Mouse (Mus musculus): Measurements from ENCODE around the gene Cdk16. TPM values are rescaled to one million over a fixed set of nuclear protein-coding genes. Genes with fewer than 3 reads are reported as not detected.
A peak's percentile ranks its signal among the peaks of the same experiment; 100 is the strongest.
"Not testable (repeated sequence)": the region's sequence is repeated elsewhere in the genome, so short reads cannot be mapped to it uniquely, and the experiment has no call there.

Gene Cdk16
- polyA plus RNA-seq, 1 experiment from 2014 or later, result 125 TPM

DNA sequence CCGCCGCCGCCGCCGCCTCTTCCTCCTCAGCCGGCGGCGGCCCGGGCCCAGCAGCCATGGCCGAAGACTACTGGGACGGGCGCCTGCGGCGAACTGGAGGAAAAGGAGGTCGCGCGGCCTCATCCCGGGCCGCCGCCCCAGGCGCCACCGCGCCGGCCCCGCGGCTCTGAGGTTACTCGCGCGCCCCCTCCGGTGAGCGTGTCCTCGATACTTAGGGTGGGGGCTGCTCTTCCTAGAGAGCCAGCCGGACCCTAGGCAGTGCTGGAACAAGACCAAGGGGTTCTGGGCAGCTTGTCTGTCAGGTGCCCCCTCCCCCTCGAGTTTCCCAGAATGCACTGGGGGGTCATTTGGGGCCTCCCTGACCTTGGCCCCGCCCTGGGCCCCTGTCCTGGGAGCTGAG, 861 bp downstream of the Cdk16 start:
- Histone ChIP-seq H3K27me3 (no peaks in the 10 kb centered on the region), H3K27ac (peak overlapping the region; percentile 97), H3K9me3 (no peaks in the 10 kb centered on the region), H3K4me2 (peak overlapping the region; percentile 63), H3K4me3 (replicated peaks) (peak overlapping the region; percentile 61), H3K36me3 (peaks cover 16% of the 10 kb centered on the region), H3K9ac (replicated peaks) (peak overlapping the region; percentile 81), H3K4me1 (replicated peaks) (0 out of 2 replicates have a peak, but pooled peaks cover 10% of the 10 kb centered on the region)
- 10% methylated on average over 29 of the region's 35 CpGs for WGBS
- ATAC-seq (ENCODE audit: insufficient number of reproducible peaks, insufficient read depth, low FRiP score, low TSS enrichment, low read depth), result peak; percentile 44

DNA sequence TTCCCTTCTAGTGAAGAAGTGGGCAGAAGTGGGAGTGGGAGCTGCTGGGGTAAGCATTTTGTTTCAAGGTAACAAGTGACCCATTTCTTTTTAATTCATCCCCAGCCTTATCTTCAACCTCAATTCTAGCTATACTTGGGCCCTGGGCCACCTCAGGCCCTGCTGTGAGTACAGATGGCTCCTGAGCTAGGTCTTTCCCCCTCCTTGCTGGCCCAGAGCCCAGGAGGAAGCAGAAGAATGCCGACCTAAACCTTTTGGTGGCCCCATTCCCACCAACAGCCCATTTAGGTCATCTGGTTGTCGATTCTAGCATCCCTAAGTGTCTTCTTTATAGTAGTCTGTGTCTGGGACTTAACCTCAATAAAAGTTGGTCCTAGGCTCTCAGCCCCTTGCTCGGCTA, 3.8 kb downstream of the Cdk16 start:
- Histone ChIP-seq H3K27ac (no peak overlapping the region), H3K9ac (replicated peaks) (no peak overlapping the region), H3K4me1 (replicated peaks) (0 out of 2 replicates have a peak, but pooled peaks cover 9% of the 10 kb centered on the region), H3K4me2 (no peak overlapping the region), H3K9me3 (no peaks in the 10 kb centered on the region), H3K36me3 (peaks cover 45% of the 10 kb centered on the region), H3K4me3 (replicated peaks) (no peak overlapping the region), H3K27me3 (no peaks in the 10 kb centered on the region)
- WGBS, result 74% methylated on average over 3 of the region's 3 CpGs
- ATAC-seq (ENCODE audit: insufficient number of reproducible peaks, insufficient read depth, low FRiP score, low TSS enrichment, low read depth), result no peak

DNA sequence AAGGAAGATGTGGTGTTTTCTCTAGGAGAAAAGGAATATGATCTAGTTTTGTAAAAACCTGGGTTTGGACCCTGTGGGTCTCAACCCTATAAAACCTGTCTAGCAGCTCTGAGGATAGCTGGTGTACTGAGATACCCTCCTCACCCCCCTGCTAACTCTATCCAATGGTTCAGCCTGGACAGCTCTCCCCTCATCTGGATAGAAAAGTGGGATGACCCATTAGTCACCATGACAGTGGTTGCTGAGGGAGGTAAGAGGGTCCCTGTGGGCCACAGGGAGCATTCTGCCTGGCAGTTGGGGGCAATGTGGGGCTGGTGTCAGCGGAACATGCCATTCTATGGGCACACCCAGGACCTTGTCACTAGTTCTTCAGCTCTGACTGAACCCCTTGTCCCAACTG, 4.9 kb downstream of the Cdk16 start:
- no peaks in the 10 kb centered on the region for H3K27me3 ChIP-seq
- H3K36me3 ChIP-seq, result peaks cover 54% of the 10 kb centered on the region
- H3K4me2 ChIP-seq, result no peak overlapping the region

GRCm38 (mm10) chrX:20695842-20696241, 8.1 kb downstream of the Cdk16 start:
- no peak for ATAC-seq (ENCODE audit: insufficient number of reproducible peaks, insufficient read depth, low FRiP score, low TSS enrichment, low read depth)
- 95% methylated on average over 4 of the region's 4 CpGs for WGBS
- no peaks in the 10 kb centered on the region for H3K27me3 ChIP-seq
- no peak overlapping the region for H3K4me3 ChIP-seq (replicated peaks)
- no peak overlapping the region for H3K4me2 ChIP-seq
- peaks cover 76% of the 10 kb centered on the region for H3K36me3 ChIP-seq
- H3K9me3 ChIP-seq, result no peaks in the 10 kb centered on the region
- H3K4me1 ChIP-seq (replicated peaks), result no peaks in the 10 kb centered on the region
- no peak overlapping the region for H3K27ac ChIP-seq
- H3K9ac ChIP-seq (replicated peaks), result no peak overlapping the region

More for the DNA sequence above, 4.9 kb downstream of the Cdk16 start:
- no peaks in the 10 kb centered on the region for H3K9me3 ChIP-seq
- H3K4me3 ChIP-seq (replicated peaks), result no peak overlapping the region
- WGBS, result 93% methylated on average over 1 of the region's 1 CpGs
- ATAC-seq (ENCODE audit: insufficient number of reproducible peaks, insufficient read depth, low FRiP score, low TSS enrichment, low read depth), result no peak
- H3K9ac ChIP-seq (replicated peaks), result no peak overlapping the region
- H3K27ac ChIP-seq, result no peak overlapping the region
- 0 out of 2 replicates have a peak, but pooled peaks cover 5% of the 10 kb centered on the region for H3K4me1 ChIP-seq (replicated peaks)

- no peaks in the 10 kb centered on the region for H3K4me1 ChIP-seq (replicated peaks)
- H3K9me3 ChIP-seq, result no peaks in the 10 kb centered on the region
- H3K4me3 ChIP-seq (replicated peaks), result peak within 1 kb of the TSS; percentile 54
- peak; percentile 34 for ATAC-seq (ENCODE audit: insufficient number of reproducible peaks, insufficient read depth, low FRiP score, low TSS enrichment, low read depth)
- H3K27ac ChIP-seq, result peak within 1 kb of the TSS; percentile 94
- 17% methylated on average over 32 of the region's 32 CpGs for WGBS
- H3K27me3 ChIP-seq, result no peaks in the 10 kb centered on the region
- H3K9ac ChIP-seq (replicated peaks), result peak within 1 kb of the TSS; percentile 66
- peak within 1 kb of the TSS; percentile 47 for H3K4me2 ChIP-seq
- H3K36me3 ChIP-seq, result peaks cover 10% of the 10 kb centered on the region
Observed at GRCm38 (mm10) chrX:20703741-20704290, 16.1 kb downstream of the Cdk16 start, which contains the start of gene Usp11. Gene Usp11 (plus strand): TSS chrX:20703906.

DNA sequence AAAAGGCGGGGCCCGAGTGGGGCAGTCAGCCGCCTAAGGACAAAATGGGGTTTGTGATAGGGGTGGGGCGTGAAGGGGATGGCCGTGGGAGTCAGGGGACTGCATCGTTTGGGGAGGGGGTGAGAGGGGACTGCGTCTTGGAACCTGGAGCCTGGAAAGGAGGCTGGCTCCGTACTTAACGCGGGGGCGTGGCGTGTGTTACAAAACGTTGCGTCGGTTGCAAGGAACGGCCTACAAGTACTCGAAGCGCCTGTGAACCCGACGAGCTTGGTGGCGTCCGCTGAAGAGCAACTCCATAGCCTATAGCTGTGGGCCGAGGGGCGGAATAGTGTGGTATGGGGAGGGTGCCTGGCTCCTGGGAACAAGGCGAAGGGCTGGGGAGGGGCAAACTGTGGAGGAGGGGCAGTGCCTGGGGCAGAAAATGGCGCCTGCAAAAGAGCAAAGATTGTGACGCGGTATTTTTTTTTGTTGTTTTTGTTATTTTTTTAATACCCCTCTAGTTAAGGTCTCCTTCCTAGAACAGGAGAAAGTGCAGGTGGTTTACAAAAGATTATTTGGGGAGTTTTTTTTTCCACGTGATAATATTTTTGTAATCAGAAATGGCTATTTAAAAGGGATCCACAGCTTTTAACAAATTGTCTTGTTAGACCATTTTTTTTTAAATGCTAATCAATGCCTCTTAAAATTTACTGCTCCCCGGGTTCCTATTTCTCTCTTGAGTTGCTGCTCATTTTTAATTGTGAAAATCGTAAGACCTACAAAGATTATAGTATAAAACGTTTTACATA, 16.7 kb downstream of the Cdk16 start:
- Histone ChIP-seq H3K9ac (replicated peaks) (peak overlapping the region; percentile 66), H3K36me3 (peaks cover 3% of the 10 kb centered on the region; the same call in 1 of the 2 replicates), H3K27ac (peak overlapping the region; percentile 94), H3K27me3 (no peaks in the 10 kb centered on the region), H3K9me3 (no peaks in the 10 kb centered on the region), H3K4me3 (replicated peaks) (peak overlapping the region; percentile 54), H3K4me2 (peak overlapping the region; percentile 47), H3K4me1 (replicated peaks) (no peaks in the 10 kb centered on the region)
- peak; percentile 99 for ATAC-seq (ENCODE audit: insufficient number of reproducible peaks, insufficient read depth, low FRiP score, low TSS enrichment, low read depth)
- WGBS, result 17% methylated on average over 32 of the region's 32 CpGs

DNA sequence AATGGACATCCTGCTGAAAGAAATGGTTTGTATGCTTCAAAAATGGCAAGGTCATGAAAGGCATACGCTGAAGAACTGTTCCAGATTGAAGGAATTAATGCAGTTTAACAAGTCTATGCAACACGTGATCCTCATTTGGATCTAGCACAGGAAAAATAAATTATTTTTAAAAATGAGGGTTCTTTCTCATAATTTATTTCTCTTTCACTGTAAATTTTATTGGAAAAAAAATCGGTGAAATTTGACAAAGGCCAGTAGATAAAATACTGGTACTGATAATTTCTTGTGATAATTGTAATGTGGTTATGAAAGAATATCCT, 17.3 kb downstream of the Cdk16 start:
- Histone ChIP-seq H3K9me3 (no peaks in the 10 kb centered on the region), H3K4me3 (replicated peaks) (peak overlapping the region; percentile 54), H3K27me3 (no peaks in the 10 kb centered on the region), H3K4me1 (replicated peaks) (no peaks in the 10 kb centered on the region), H3K27ac (no peak overlapping the region), H3K36me3 (no peaks in the 10 kb centered on the region), H3K4me2 (peak overlapping the region; percentile 47), H3K9ac (replicated peaks) (no peak overlapping the region)
- WGBS, result 32% methylated on average over 3 of the region's 3 CpGs
- no peak for ATAC-seq (ENCODE audit: insufficient number of reproducible peaks, insufficient read depth, low FRiP score, low TSS enrichment, low read depth)

DNA sequence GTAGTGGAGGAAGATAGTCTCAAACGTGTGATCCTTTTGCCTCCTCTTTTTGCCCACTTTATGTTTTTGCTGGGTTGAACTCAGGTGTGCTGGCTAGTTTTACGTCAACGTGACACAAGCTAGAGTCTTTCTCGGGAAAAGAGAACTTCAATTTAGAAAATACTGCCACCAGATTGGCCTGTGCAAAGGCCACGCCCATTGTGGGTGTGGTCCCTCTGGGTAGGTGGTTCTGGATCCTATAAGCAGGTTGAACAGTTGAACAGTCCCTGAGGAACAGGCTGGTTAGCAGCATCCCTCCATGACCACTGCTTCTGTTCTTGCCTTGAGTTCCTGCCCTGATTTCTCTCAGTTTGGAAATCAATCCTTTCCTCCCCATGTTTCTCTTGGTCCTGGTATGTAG, 40.9 kb downstream of the Cdk16 start:
- WGBS, result 77% methylated on average over 5 of the region's 5 CpGs
- Histone ChIP-seq H3K9me3 (no peaks in the 10 kb centered on the region), H3K27me3 (no peaks in the 10 kb centered on the region), H3K4me2 (no peak overlapping the region), H3K27ac (no peak overlapping the region), H3K4me1 (replicated peaks) (no peaks in the 10 kb centered on the region), H3K4me3 (replicated peaks) (no peak overlapping the region), H3K9ac (replicated peaks) (no peak overlapping the region), H3K36me3 (no peaks in the 10 kb centered on the region)
- ATAC-seq (ENCODE audit: insufficient number of reproducible peaks, insufficient read depth, low FRiP score, low TSS enrichment, low read depth), result no peak

GRCm38 (mm10) chrX:20730048-20730447, 42.3 kb downstream of the Cdk16 start:
- H3K4me2 ChIP-seq; H3K9me3 ChIP-seq; H3K4me1 ChIP-seq (replicated peaks); H3K27ac ChIP-seq; H3K4me3 ChIP-seq (replicated peaks); ATAC-seq (ENCODE audit: insufficient number of reproducible peaks, insufficient read depth, low FRiP score, low TSS enrichment, low read depth); H3K27me3 ChIP-seq; H3K36me3 ChIP-seq; H3K9ac ChIP-seq (replicated peaks): not testable (repeated sequence)
- 52% methylated on average over 10 of the region's 10 CpGs for WGBS

DNA sequence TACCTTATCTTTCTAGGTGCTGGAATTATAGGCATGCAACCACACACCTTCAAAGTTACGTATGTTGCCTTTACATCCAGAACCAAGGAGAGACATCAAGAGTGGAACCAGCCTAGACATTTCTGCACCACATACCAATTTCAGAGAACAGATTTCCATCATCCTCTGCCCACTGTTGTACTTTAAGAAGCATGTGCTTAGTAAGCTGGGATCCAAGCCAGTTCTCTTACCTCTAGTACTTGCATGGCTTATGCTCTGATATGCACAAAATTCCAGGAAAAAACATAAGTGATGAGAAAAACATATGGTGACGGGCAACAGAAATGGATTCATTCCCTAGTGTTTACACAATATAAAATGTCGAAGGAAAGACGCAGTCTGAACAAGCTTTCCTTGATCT, 48.7 kb downstream of the Cdk16 start:
- no peak for ATAC-seq (ENCODE audit: insufficient number of reproducible peaks, insufficient read depth, low FRiP score, low TSS enrichment, low read depth)
- WGBS, result 82% methylated on average over 4 of the region's 4 CpGs
- no peaks in the 10 kb centered on the region for H3K36me3 ChIP-seq

GRCm38 (mm10) chrX:20748829-20749228, 61.1 kb downstream of the Cdk16 start:
- ATAC-seq (ENCODE audit: insufficient number of reproducible peaks, insufficient read depth, low FRiP score, low TSS enrichment, low read depth), result no peak

More for the DNA sequence above, 48.7 kb downstream of the Cdk16 start:
- H3K27ac ChIP-seq, result no peak overlapping the region
- no peak overlapping the region for H3K4me2 ChIP-seq
- H3K9ac ChIP-seq (replicated peaks), result no peak overlapping the region
- H3K4me3 ChIP-seq (replicated peaks), result no peak overlapping the region
- H3K9me3 ChIP-seq, result no peaks in the 10 kb centered on the region
- no peaks in the 10 kb centered on the region for H3K4me1 ChIP-seq (replicated peaks)
- H3K27me3 ChIP-seq, result no peaks in the 10 kb centered on the region

More at GRCm38 (mm10) chrX:20748829-20749228, 61.1 kb downstream of the Cdk16 start:
- Histone ChIP-seq H3K4me2 (no peak overlapping the region), H3K4me3 (replicated peaks) (no peak overlapping the region), H3K9ac (replicated peaks) (no peak overlapping the region), H3K27me3 (no peaks in the 10 kb centered on the region), H3K27ac (no peak overlapping the region), H3K36me3 (no peaks in the 10 kb centered on the region), H3K9me3 (no peaks in the 10 kb centered on the region), H3K4me1 (replicated peaks) (no peaks in the 10 kb centered on the region)
- 93% methylated on average over 2 of the region's 2 CpGs for WGBS
